Mouse (Mus musculus) cerebellum, postnatal 25 days (tissue): ENCODE data around the gene Fbf1.

ENCODE experiments used
- DNase-seq, 2 experiments: peaks; one replicate each; pipeline ENCODE4 v3.0.0; 2021; ENCODE audit warnings: mixed read lengths in 2 of 2

The Fbf1 gene

GRCm38 (mm10) chr11:116167884-116168439 lies at the start of gene Fbf1:
Gene Fbf1, minus strand, starts transcription at chr11:116168166.
- DNase-seq = peak; percentile 95 to 98

DNA sequence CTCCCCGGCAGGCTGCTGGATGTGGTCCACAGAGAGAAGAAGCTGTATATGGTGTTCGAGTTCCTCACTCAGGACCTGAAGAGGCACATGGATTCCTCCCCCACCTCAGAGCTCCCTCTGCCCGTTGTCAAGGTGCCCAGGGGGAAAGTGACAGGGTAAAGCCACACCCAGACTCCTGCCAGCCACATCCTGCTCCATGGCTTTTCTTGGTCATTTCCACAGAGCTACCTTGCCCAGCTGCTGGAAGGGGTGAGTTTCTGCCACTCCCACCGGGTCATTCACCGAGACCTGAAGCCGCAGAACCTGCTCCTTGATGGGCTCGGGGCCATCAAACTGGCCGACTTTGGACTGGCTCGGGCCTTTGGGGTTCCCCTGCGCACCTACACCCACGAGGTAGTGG lies 48.6 kb upstream of the Fbf1 start:
- no peak for DNase-seq

GRCm38 (mm10) chr11:116215991-116216390 lies 48.0 kb upstream of the Fbf1 start:
- no peak for DNase-seq

GRCm38 (mm10) chr11:116215181-116215580 lies 47.2 kb upstream of the Fbf1 start:
- DNase-seq = peak in 1 of 2 experiments; percentile 47

- no peak for DNase-seq
These were observed 46.0 kb upstream of the Fbf1 start for GRCm38 (mm10) chr11:116213877-116214510.

- DNase-seq = no peak
These were observed 44.9 kb upstream of the Fbf1 start for GRCm38 (mm10) chr11:116212847-116213246.

DNA sequence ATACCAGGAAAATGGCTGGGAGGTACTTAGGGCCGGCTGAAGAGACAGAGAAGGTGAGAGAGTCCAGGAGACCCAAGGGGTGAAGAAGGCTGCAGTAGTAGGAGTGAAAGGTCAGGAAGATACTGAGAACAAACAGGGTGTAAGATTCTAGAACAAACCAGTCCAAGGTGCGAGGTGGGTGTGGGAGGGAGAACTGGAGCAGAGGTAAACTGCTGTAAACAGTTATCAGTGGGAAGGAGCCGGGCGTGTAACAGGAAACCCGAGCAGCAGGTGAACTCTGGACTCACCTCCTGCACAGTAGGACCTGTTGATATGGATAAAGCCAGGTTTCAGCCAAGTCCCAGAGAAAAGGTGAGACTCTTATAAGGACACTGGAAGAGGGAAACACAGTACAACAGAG lies 42.7 kb upstream of the Fbf1 start:
- DNase-seq = no peak

GRCm38 (mm10) chr11:116209257-116209656 lies 41.3 kb upstream of the Fbf1 start:
- DNase-seq = no peak

DNA sequence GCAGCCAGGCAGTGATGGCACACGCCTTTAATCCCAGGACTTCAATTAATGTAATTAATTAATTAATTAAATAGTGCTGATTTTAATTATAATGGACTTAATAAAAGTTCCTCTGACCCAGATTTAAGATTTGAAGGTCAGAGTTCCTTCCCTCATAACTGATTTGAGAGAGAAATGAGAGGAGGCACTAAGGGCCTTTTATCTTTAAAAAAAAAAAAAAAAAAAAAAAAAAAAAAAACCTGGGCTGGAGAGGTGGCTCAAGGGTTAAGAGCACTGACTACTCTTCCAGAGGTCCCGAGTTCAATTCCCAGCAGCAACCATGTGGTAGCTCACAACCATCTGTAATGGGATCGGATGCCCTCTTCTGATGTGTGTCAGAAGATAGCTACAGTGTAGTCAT lies 40.7 kb upstream of the Fbf1 start:
- no peak for DNase-seq

- DNase-seq = no peak
These were observed 38.7 kb upstream of the Fbf1 start for GRCm38 (mm10) chr11:116206678-116207077.

DNA sequence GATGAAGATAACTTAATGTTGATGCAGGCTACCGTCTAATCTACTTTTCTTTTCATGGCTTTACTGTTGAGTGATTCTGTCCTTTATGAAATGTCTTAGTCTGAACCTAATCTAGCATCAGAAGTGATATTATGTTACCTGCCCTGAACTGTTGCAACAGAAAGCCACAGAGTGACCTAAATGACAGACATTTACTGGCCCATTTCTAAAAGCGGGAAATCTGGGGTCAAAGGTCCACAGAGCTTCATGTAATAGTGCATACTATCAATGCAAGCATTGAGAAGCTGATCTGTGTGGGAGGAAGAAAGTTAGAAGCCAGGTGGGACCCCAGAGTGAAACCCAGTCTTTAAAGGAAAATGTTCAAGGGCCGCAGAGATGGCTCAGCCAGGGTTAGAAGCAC lies 35.2 kb upstream of the Fbf1 start:
- no peak for DNase-seq

GRCm38 (mm10) chr11:116201151-116201550 lies 33.2 kb upstream of the Fbf1 start:
- DNase-seq = no peak

GRCm38 (mm10) chr11:116198639-116199531 lies 30.9 kb upstream of the Fbf1 start, which contains the start of the genes Ten1 and Acox1:
Gene Ten1, plus strand, starts transcription at chr11:116198855.
Gene Acox1, minus strand, starts transcription at chr11:116199045.
- peak; percentile 98 to 99 for DNase-seq

DNA sequence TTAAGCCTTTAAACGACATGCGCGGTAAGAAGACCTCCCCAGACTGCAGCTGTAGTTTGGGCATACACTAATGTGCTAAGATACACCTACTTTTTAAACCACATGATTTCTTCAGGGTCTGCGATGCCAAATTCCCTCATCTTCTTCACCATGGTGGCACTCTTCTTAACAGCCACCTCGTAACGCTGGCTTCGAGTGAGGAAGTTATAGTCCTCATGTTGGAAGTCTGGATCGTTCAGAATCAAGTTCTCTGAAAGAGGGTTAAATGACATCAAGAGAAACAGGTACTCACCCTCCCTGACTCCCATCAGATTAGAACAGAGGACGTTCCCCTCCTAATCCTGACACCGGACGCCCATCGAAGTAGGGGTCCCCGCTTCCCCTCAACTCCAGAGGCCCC lies 30.2 kb upstream of the Fbf1 start:
- no peak for DNase-seq

GRCm38 (mm10) chr11:116197584-116197906 lies 29.6 kb upstream of the Fbf1 start:
- no peak for DNase-seq

DNA sequence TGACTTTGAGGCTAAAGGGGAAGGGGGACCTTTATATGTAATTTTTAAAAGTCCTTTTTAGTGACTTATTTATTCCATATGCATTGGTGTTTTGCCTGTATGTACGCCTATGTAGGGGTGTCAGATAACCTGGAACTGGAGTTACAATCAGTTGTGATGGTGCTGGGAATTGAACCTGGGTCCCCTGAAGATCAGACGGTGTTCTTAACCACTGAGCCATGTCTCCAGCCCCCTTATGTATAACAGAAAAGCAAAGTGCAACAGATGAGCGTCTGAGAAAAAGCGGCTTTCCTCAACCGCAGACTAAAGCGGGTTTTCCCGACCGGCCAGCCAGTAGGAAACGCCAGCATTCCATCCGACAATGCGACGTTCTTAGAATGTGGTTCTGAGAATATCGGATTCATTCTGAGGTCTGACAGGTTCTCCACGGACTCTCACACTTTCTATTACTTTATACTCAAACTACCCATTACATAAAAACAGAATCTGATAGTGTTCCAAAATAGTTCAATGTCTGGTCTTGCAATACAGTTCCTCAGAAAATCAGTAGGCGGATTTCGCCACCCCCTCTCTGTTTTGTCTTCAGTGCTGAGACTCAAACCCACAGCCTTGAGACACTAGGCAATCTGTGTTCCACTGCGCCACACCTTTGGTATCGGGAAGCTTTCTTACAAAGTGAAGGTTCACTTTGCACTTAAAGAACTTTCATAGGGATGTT lies 29.1 kb upstream of the Fbf1 start:
- no peak for DNase-seq

- DNase-seq = no peak
These were observed 28.4 kb upstream of the Fbf1 start for GRCm38 (mm10) chr11:116196336-116196735.

- DNase-seq = no peak
These were observed 27.3 kb upstream of the Fbf1 start for GRCm38 (mm10) chr11:116195252-116195651.

DNA sequence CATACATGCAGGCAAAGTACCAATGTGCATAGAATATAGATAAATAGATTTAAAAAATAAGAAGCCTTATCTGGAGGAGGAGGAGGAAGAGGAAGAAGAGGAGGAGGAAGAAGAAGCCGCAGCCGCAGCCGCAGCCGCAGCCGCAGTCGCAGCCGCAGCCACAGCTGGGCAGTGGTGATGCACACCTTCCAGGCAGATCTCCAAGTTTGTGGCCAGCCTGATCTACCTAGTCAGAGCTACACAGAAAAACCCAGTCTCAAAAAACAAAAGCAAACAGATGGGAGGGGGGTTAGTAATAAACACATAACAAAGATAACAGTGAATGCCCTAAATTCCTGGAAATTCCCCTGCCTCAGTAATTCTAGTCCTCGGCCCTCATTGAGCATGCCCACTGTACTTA lies 26.7 kb upstream of the Fbf1 start:
- DNase-seq = no peak

DNA sequence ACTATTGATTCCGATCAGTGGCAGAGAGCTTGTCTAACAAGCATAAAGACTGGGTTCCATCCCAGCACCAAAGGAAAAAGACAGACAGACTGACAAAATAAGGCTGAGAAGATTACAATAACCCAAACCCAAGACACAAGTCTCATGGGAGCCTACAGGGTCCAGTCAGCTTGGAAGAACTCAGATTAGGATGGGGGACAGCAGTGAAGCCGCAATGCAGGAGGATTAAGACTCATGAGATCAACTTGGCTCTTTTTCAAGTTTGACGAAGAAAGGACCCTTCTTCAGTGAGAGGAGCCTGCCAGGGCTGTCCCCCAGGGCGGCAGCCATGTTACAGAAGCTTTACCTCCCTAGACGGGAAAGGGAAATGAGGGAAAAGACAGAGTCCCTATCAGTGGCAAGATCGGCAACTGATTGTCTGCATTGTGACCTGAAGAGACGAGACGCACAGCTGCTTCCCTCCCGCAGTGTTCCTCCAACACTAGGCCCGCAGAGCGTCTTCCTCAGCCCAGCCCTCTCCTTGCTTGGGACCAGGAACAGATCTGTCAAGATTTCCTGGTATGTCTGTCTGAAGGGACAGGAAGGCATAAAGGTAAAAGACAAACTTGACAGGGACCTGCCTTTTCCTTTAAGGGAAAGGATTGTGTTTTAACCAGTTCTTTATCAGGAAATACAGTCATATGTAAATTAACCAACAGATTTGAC lies 19.4 kb upstream of the Fbf1 start:
- DNase-seq = no peak

- DNase-seq = no peak
These were observed 18.4 kb upstream of the Fbf1 start for GRCm38 (mm10) chr11:116186360-116186759.

GRCm38 (mm10) chr11:116185836-116186235 lies 17.9 kb upstream of the Fbf1 start:
- DNase-seq = peak in 1 of 2 experiments; percentile 50
